Mouse (Mus musculus) cerebellum, adult 9-10 months (tissue): ENCODE measurements around the gene Slc4a4.
A peak's percentile ranks its signal among the peaks of the same experiment; 100 is the strongest.
"Not testable (repeated sequence)": the region's sequence is repeated elsewhere in the genome, so short reads cannot be mapped to it uniquely, and the experiment has no call there.

Source experiments
- DNase-seq: peaks from one replicate; pipeline ENCODE4 v3.0.0; 2022

The Slc4a4 gene

GRCm38 (mm10) chr5:88961351-88961761 is 74.7 kb downstream of the Slc4a4 start:
- no peak for DNase-seq

GRCm38 (mm10) chr5:88964685-88965290 is 78.2 kb downstream of the Slc4a4 start:
- DNase-seq: peak; percentile 60

GRCm38 (mm10) chr5:88966507-88966906 is 79.9 kb downstream of the Slc4a4 start:
- no peak for DNase-seq

- no peak for DNase-seq
Observed at GRCm38 (mm10) chr5:88968923-88969639, 82.5 kb downstream of the Slc4a4 start.

- DNase-seq: no peak
Observed at GRCm38 (mm10) chr5:88971554-88971953, 84.9 kb downstream of the Slc4a4 start.

- DNase-seq: no peak
Observed at GRCm38 (mm10) chr5:88972277-88972676, 85.7 kb downstream of the Slc4a4 start.

- DNase-seq: no peak
Observed at GRCm38 (mm10) chr5:88973130-88973529, 86.5 kb downstream of the Slc4a4 start.

GRCm38 (mm10) chr5:88975694-88976093 is 89.1 kb downstream of the Slc4a4 start:
- no peak for DNase-seq

GRCm38 (mm10) chr5:88976428-88976827 is 89.8 kb downstream of the Slc4a4 start:
- no peak for DNase-seq

- DNase-seq: no peak
Observed at GRCm38 (mm10) chr5:88980740-88981139, 94.1 kb downstream of the Slc4a4 start.

GRCm38 (mm10) chr5:88981243-88982014 is 94.8 kb downstream of the Slc4a4 start:
- DNase-seq: no peak

GRCm38 (mm10) chr5:88982040-88982736 is 95.6 kb downstream of the Slc4a4 start:
- DNase-seq: no peak

- no peak for DNase-seq
Observed at GRCm38 (mm10) chr5:88983170-88983569, 96.6 kb downstream of the Slc4a4 start.

GRCm38 (mm10) chr5:88983652-88984051 is 97.0 kb downstream of the Slc4a4 start:
- DNase-seq: no peak

- DNase-seq: no peak
Observed at GRCm38 (mm10) chr5:88989018-88989417, 102.4 kb downstream of the Slc4a4 start.

GRCm38 (mm10) chr5:88990196-88990747 is 103.7 kb downstream of the Slc4a4 start:
- DNase-seq: peak; percentile 46

- DNase-seq: not testable (repeated sequence)
Observed at GRCm38 (mm10) chr5:88991309-88991708, 104.7 kb downstream of the Slc4a4 start.

GRCm38 (mm10) chr5:88994533-88994932 is 107.9 kb downstream of the Slc4a4 start:
- peak; percentile 47 for DNase-seq

- peak; percentile 69 for DNase-seq
Observed at GRCm38 (mm10) chr5:88996246-88996645, 109.6 kb downstream of the Slc4a4 start.

GRCm38 (mm10) chr5:88997277-88997676 is 110.7 kb downstream of the Slc4a4 start:
- DNase-seq: no peak

GRCm38 (mm10) chr5:88999793-89000192 is 113.2 kb downstream of the Slc4a4 start:
- no peak for DNase-seq

- DNase-seq: no peak
Observed at GRCm38 (mm10) chr5:89000598-89000997, 114.0 kb downstream of the Slc4a4 start.

- DNase-seq: no peak
Observed at GRCm38 (mm10) chr5:89010116-89010515, 123.5 kb downstream of the Slc4a4 start.
